Mouse (Mus musculus): Measurements from ENCODE around the gene Csnk2b. TPM values are rescaled to one million over a fixed set of nuclear protein-coding genes. Genes with fewer than 3 reads are reported as not detected.

Gene Csnk2b
- polyA plus RNA-seq, 1 experiment from 2014 or later = 200 TPM

- Histone ChIP-seq H3K36me3 (no peaks in the 10 kb centered on the region), H3K4me1 (replicated peaks) (peaks cover 6% of the 10 kb centered on the region), H3K27ac (no peak overlapping the region), H3K4me3 (no peak overlapping the region), H3K9me3 (replicated peaks) (no peaks in the 10 kb centered on the region), H3K27me3 (peaks cover 34% of the 10 kb centered on the region), H3K4me2 (no peak overlapping the region), H3K9ac (no peak overlapping the region)
- WGBS = 41% methylated on average over 6 of the region's 6 CpGs
- ATAC-seq (replicated peaks; ENCODE audit: insufficient number of reproducible peaks, insufficient read depth, low FRiP score, low read depth) = no peak
These were observed 51.2 kb downstream of the Csnk2b start for GRCm38 (mm10) chr17:35070556-35071229.

GRCm38 (mm10) chr17:35068213-35068914 is 53.5 kb downstream of the Csnk2b start:
- Histone ChIP-seq H3K4me3 (no peak overlapping the region), H3K9me3 (replicated peaks) (no peaks in the 10 kb centered on the region), H3K4me1 (replicated peaks) (peaks cover 22% of the 10 kb centered on the region), H3K36me3 (no peaks in the 10 kb centered on the region), H3K27me3 (peaks cover 51% of the 10 kb centered on the region), H3K9ac (no peak overlapping the region), H3K4me2 (no peak overlapping the region), H3K27ac (no peak overlapping the region)
- ATAC-seq (replicated peaks; ENCODE audit: insufficient number of reproducible peaks, insufficient read depth, low FRiP score, low read depth) = no peak
- 69% methylated on average over 17 of the region's 17 CpGs for WGBS

Other genes starting within 250 kb of the Csnk2b start
- 1.1 and 1.8 TPM in 2 replicates for gene Zbtb12, start 242.6 kb downstream of the Csnk2b start, polyA plus RNA-seq (2015; fragmentation: Nextera tagmentation; extraction: Ambion mirVana)
- gene Gm20547, start 240.0 kb downstream of the Csnk2b start, polyA plus RNA-seq (2015; fragmentation: Nextera tagmentation; extraction: Ambion mirVana) = not detected in 2 replicates
- gene C2, start 223.8 kb downstream of the Csnk2b start, polyA plus RNA-seq (2015; fragmentation: Nextera tagmentation; extraction: Ambion mirVana) = 2.0 and 3.3 TPM in 2 replicates
- gene Ehmt2, start 223.6 kb downstream of the Csnk2b start, polyA plus RNA-seq (2015; fragmentation: Nextera tagmentation; extraction: Ambion mirVana) = 31.7 and 48.8 TPM in 2 replicates
- gene Slc44a4, start 207.6 kb downstream of the Csnk2b start, polyA plus RNA-seq (2015; fragmentation: Nextera tagmentation; extraction: Ambion mirVana) = 0.08 TPM in 1 of 2 replicates, not detected in the other
- gene Neu1, start 190.8 kb downstream of the Csnk2b start, polyA plus RNA-seq (2015; fragmentation: Nextera tagmentation; extraction: Ambion mirVana) = 16.1 and 19.9 TPM in 2 replicates
- gene Hspa1b, start 162.8 kb downstream of the Csnk2b start, polyA plus RNA-seq (2015; fragmentation: Nextera tagmentation; extraction: Ambion mirVana) = 0.16 and 0.30 TPM in 2 replicates
- not detected in 2 replicates for gene Gm20481, start 152.1 kb downstream of the Csnk2b start, polyA plus RNA-seq (2015; fragmentation: Nextera tagmentation; extraction: Ambion mirVana)
- 3.5 and 4.8 TPM in 2 replicates for gene Hspa1a, start 149.9 kb downstream of the Csnk2b start, polyA plus RNA-seq (2015; fragmentation: Nextera tagmentation; extraction: Ambion mirVana)
- 2.1 and 2.6 TPM in 2 replicates for gene Hspa1l, start 149.3 kb downstream of the Csnk2b start, polyA plus RNA-seq (2015; fragmentation: Nextera tagmentation; extraction: Ambion mirVana)
- gene Lsm2, start 140.2 kb downstream of the Csnk2b start, polyA plus RNA-seq (2015; fragmentation: Nextera tagmentation; extraction: Ambion mirVana) = 116 and 132 TPM in 2 replicates
- 43.0 and 89.7 TPM in 2 replicates for gene Vars, start 121.1 kb downstream of the Csnk2b start, polyA plus RNA-seq (2015; fragmentation: Nextera tagmentation; extraction: Ambion mirVana)
- 0.24 and 0.31 TPM in 2 replicates for gene Vwa7, start 105.5 kb downstream of the Csnk2b start, polyA plus RNA-seq (2015; fragmentation: Nextera tagmentation; extraction: Ambion mirVana)
- 1.4 and 2.8 TPM in 2 replicates for gene Sapcd1, start 94.0 kb downstream of the Csnk2b start, polyA plus RNA-seq (2015; fragmentation: Nextera tagmentation; extraction: Ambion mirVana)
- 2.7 and 3.8 TPM in 2 replicates for gene Msh5, start 75.3 kb downstream of the Csnk2b start, polyA plus RNA-seq (2015; fragmentation: Nextera tagmentation; extraction: Ambion mirVana)
- gene Clic1, start 72.1 kb downstream of the Csnk2b start, polyA plus RNA-seq (2015; fragmentation: Nextera tagmentation; extraction: Ambion mirVana) = 307 and 332 TPM in 2 replicates
- gene Ddah2, start 63.0 kb downstream of the Csnk2b start, polyA plus RNA-seq (2015; fragmentation: Nextera tagmentation; extraction: Ambion mirVana) = 168 and 202 TPM in 2 replicates
- 0.14 TPM in 1 of 2 replicates, not detected in the other for gene Ly6g6c, start 56.7 kb downstream of the Csnk2b start, polyA plus RNA-seq (2015; fragmentation: Nextera tagmentation; extraction: Ambion mirVana)
- 0.77 and 0.81 TPM in 2 replicates for gene Mpig6b, start 55.9 kb downstream of the Csnk2b start, polyA plus RNA-seq (2015; fragmentation: Nextera tagmentation; extraction: Ambion mirVana)
- gene Ly6g6e, start 45.2 kb downstream of the Csnk2b start, polyA plus RNA-seq (2015; fragmentation: Nextera tagmentation; extraction: Ambion mirVana) = 0.29 and 0.31 TPM in 2 replicates
- 2.2 and 2.4 TPM in 2 replicates for gene Ly6g6d, start 44.0 kb downstream of the Csnk2b start, polyA plus RNA-seq (2015; fragmentation: Nextera tagmentation; extraction: Ambion mirVana)
- 0.16 and 0.29 TPM in 2 replicates for gene Ly6g6f, start 36.4 kb downstream of the Csnk2b start, polyA plus RNA-seq (2015; fragmentation: Nextera tagmentation; extraction: Ambion mirVana)
- gene Abhd16a, start 32.8 kb downstream of the Csnk2b start, polyA plus RNA-seq (2015; fragmentation: Nextera tagmentation; extraction: Ambion mirVana) = 64.7 and 80.1 TPM in 2 replicates
- 0.41 TPM in 1 of 2 replicates, not detected in the other for gene Ly6g5c, start 13.8 kb downstream of the Csnk2b start, polyA plus RNA-seq (2015; fragmentation: Nextera tagmentation; extraction: Ambion mirVana)
- gene Ly6g5b, start 6.6 kb downstream of the Csnk2b start, polyA plus RNA-seq (2015; fragmentation: Nextera tagmentation; extraction: Ambion mirVana) = 0.31 and 0.66 TPM in 2 replicates
- 10.0 and 13.8 TPM in 2 replicates for gene Gpank1, start 598 bp downstream of the Csnk2b start, polyA plus RNA-seq (2015; fragmentation: Nextera tagmentation; extraction: Ambion mirVana)
- gene D17H6S53E, start 4.3 kb upstream of the Csnk2b start, polyA plus RNA-seq (2015; fragmentation: Nextera tagmentation; extraction: Ambion mirVana) = 10.1 and 11.2 TPM in 2 replicates
- 0.57 and 4.7 TPM in 2 replicates for gene Apom, start 10.0 kb upstream of the Csnk2b start, polyA plus RNA-seq (2015; fragmentation: Nextera tagmentation; extraction: Ambion mirVana)
- gene Bag6, start 13.1 kb upstream of the Csnk2b start, polyA plus RNA-seq (2015; fragmentation: Nextera tagmentation; extraction: Ambion mirVana) = 40.8 and 44.0 TPM in 2 replicates
- 95.1 and 142 TPM in 2 replicates for gene Prrc2a, start 42.8 kb upstream of the Csnk2b start, polyA plus RNA-seq (2015; fragmentation: Nextera tagmentation; extraction: Ambion mirVana)
- 7.5 and 9.6 TPM in 2 replicates for gene Aif1, start 54.0 kb upstream of the Csnk2b start, polyA plus RNA-seq (2015; fragmentation: Nextera tagmentation; extraction: Ambion mirVana)
- 8.1 and 12.2 TPM in 2 replicates for gene Lst1, start 66.4 kb upstream of the Csnk2b start, polyA plus RNA-seq (2015; fragmentation: Nextera tagmentation; extraction: Ambion mirVana)
- 1.5 and 4.8 TPM in 2 replicates for gene Ltb, start 72.4 kb upstream of the Csnk2b start, polyA plus RNA-seq (2015; fragmentation: Nextera tagmentation; extraction: Ambion mirVana)
- 0.43 TPM in 1 of 2 replicates, not detected in the other for gene Tnf, start 80.0 kb upstream of the Csnk2b start, polyA plus RNA-seq (2015; fragmentation: Nextera tagmentation; extraction: Ambion mirVana)
- 0.09 and 0.62 TPM in 2 replicates for gene Lta, start 83.3 kb upstream of the Csnk2b start, polyA plus RNA-seq (2015; fragmentation: Nextera tagmentation; extraction: Ambion mirVana)
- gene Gm16181, start 98.8 kb upstream of the Csnk2b start, polyA plus RNA-seq (2015; fragmentation: Nextera tagmentation; extraction: Ambion mirVana) = 0.35 and 0.48 TPM in 2 replicates
- gene Atp6v1g2, start 111.6 kb upstream of the Csnk2b start, polyA plus RNA-seq (2015; fragmentation: Nextera tagmentation; extraction: Ambion mirVana) = 8.9 and 9.4 TPM in 2 replicates
- 7.8 and 9.1 TPM in 2 replicates for gene Nfkbil1, start 113.7 kb upstream of the Csnk2b start, polyA plus RNA-seq (2015; fragmentation: Nextera tagmentation; extraction: Ambion mirVana)
- gene Ddx39b, start 119.7 kb upstream of the Csnk2b start, polyA plus RNA-seq (2015; fragmentation: Nextera tagmentation; extraction: Ambion mirVana) = 213 and 268 TPM in 2 replicates
- gene H2-D1, start 140.7 kb upstream of the Csnk2b start, polyA plus RNA-seq (2015; fragmentation: Nextera tagmentation; extraction: Ambion mirVana) = 56.6 and 101 TPM in 2 replicates
- gene H2-Q1, start 198.4 kb upstream of the Csnk2b start, polyA plus RNA-seq (2015; fragmentation: Nextera tagmentation; extraction: Ambion mirVana) = 0.06 and 0.09 TPM in 2 replicates
- gene H2-Q2, start 220.2 kb upstream of the Csnk2b start, polyA plus RNA-seq (2015; fragmentation: Nextera tagmentation; extraction: Ambion mirVana) = 1.3 and 1.6 TPM in 2 replicates

Measured in heart, embryonic 15.5 days (tissue).